In genomic region chr9:46006224-46006623, GRCm38 (mm10) we compare ENCODE assay signal across 15 mouse cellular contexts.
"Had no signal": no experiment of that assay in that cellular context is flagged by ENCODE, and none has a peak within 500 bp of the region (broad histone marks: within the 10 kb centered on the region; RNA-seq: fewer than 3 reads in every experiment).

No protein-coding gene starts in this region.

- H3K36me3 ChIP-seq: midbrain, embryonic 12.5 days; neural tube, embryonic 13.5 days; neural tube, embryonic 15.5 days had no signal

- H3K9me3 ChIP-seq: megakaryocyte, embryonic 14.5 days; midbrain, embryonic 12.5 days; neural tube, embryonic 13.5 days; neural tube, embryonic 15.5 days had no signal

- DNase-seq: lung, adult 18-20 months; lung, embryonic 14.5 days; lung, postnatal 10 days; lung, postnatal 4 days; midbrain, embryonic 14.5 days; right cerebral cortex, postnatal 14 days; thymus, adult 18-20 months; thymus, postnatal 14 days; thymus, postnatal 36 days had no signal

- H3K27me3 ChIP-seq: megakaryocyte, embryonic 14.5 days; midbrain, embryonic 12.5 days; neural tube, embryonic 13.5 days; neural tube, embryonic 15.5 days had no signal

- H3K4me3 ChIP-seq: megakaryocyte, embryonic 14.5 days; midbrain, embryonic 12.5 days; myocyte; neural tube, embryonic 13.5 days; neural tube, embryonic 15.5 days had no signal

- H3K4me2 ChIP-seq: lung, embryonic 14.5 days; midbrain, embryonic 12.5 days; neural tube, embryonic 13.5 days; neural tube, embryonic 15.5 days had no signal

- H3K9ac ChIP-seq: lung, embryonic 14.5 days; midbrain, embryonic 12.5 days; neural tube, embryonic 13.5 days; neural tube, embryonic 15.5 days had no signal

- H3K27ac ChIP-seq: midbrain, embryonic 12.5 days; neural tube, embryonic 13.5 days; neural tube, embryonic 15.5 days had no signal

- ATAC-seq: midbrain, embryonic 16.5 days had no signal
